Comparison of ENCODE assay signal across 21 mouse cellular contexts in the genomic region with DNA sequence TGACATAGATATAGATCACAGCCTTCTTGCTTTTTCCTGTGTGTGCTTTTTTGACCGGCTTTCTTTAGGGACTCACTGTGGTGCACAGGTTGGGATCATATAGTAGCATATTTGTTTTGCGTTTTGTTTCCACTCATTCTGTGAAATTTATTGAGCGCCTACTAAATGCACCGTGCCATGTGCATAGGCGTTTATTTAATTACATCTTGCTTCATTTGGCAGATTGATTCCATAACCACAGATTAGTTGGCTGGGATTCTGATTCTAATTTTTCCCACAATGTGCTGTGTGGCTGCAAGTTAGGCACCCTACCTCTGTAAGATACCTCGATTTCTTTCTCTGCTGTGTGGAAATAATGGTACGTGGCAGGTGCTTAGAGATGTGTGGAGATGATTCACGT. TPM values are rescaled to one million over a fixed set of nuclear protein-coding genes. Genes with fewer than 3 reads are reported as not detected.
DNase-seq lines count a peak whose midpoint lies in the region; ATAC-seq lines count a peak whose summit lies in the region.
"Had no signal": no experiment of that assay in that cellular context is flagged by ENCODE, and none has a peak within 500 bp of the region (broad histone marks: within the 10 kb centered on the region; RNA-seq: fewer than 3 reads in every experiment).

No protein-coding gene starts in this region.

- DNase-seq in layer of hippocampus, adult 11-12 months (ENCODE audit: low spot score), result peak; percentile 12
- DNase-seq in layer of hippocampus, postnatal 10 days (ENCODE audit: low spot score in 2 of 2), result no peak
- DNase-seq in brain, adult 2 months (ENCODE audit: low read depth, low spot score), result peak; percentile 21
- DNase-seq in layer of hippocampus, adult 8-10 months (ENCODE audit: low spot score in 2 of 2), result peak; percentile 10 to 12
- DNase-seq in cerebellum, adult 18-20 months, result no peak
- DNase-seq: adrenal gland, adult 2 months; adrenal gland, postnatal 14 days; cerebellum, adult 11-12 months; cerebellum, adult 9-10 months; cerebellum, postnatal 14 days; gastrocnemius, postnatal 10 days; gastrocnemius, postnatal 36 days; heart, adult 18-20 months; heart, postnatal 10 days; heart, postnatal 4 days had no signal

- ATAC-seq in granulocyte monocyte progenitor cell, adult 5-6 weeks (replicated peaks; ENCODE audit: poor library complexity, severe bottlenecking), result no peak
- ATAC-seq: CD4-positive, CD25-positive, alpha-beta regulatory T cell, adult 4 months; forebrain, embryonic 15.5 days; hindbrain, postnatal 0 days; inflammation-experienced regulatory T-cells, adult 6 months had no signal

RNA-seq across cellular contexts. Expression of a gene that starts 47.6 kb away (rescaled TPM):
- 100 to 1,000 TPM; 126 to 143 TPM for total RNA-seq in layer of hippocampus, postnatal 10 days (2021)
- total RNA-seq in layer of hippocampus, adult 8-10 months (2022), result 100 to 1,000 TPM; 117 to 134 (median 122) TPM
- 4.9 and 8.2 TPM in 2 replicates for total RNA-seq in granulocyte monocyte progenitor cell, adult 5-6 weeks (2014; fragmentation: Nextera tagmentation)
- 4.1 and 4.7 TPM in 2 replicates for total RNA-seq in granulocyte monocyte progenitor cell, adult 5-6 weeks (2017)
- total RNA-seq: MEL had no signal

Comparison
In these comparisons a context has a peak if more than half of its experiments do, and no peak if none do; other contexts are left out.
1. DNase-seq: peak in layer of hippocampus, adult 11-12 months (single experiment), brain, adult 2 months (single experiment) and layer of hippocampus, adult 8-10 months (2 of 2); none in layer of hippocampus, postnatal 10 days (0 of 2) and cerebellum, adult 18-20 months (0 of 2).
2. RNA of a gene that starts 47.6 kb away (total RNA-seq): 126 to 143 TPM in layer of hippocampus, postnatal 10 days and 117 to 134 TPM in layer of hippocampus, adult 8-10 months; 4.1 to 8.2 TPM in granulocyte monocyte progenitor cell, adult 5-6 weeks; every median in the first group is over 10 times any median in the second.